Mouse (Mus musculus) limb, embryonic 10.5 days (tissue): ENCODE data around the gene Pcsk6. TPM values are rescaled to one million over a fixed set of nuclear protein-coding genes. Genes with fewer than 3 reads are reported as not detected.

Experiments used
- DNase-seq: peaks from one replicate; pipeline ENCODE4 v3.0.0-alpha.2; 2017; ENCODE audit warnings: low spot score
- H3K27ac ChIP-seq: fragments of 300-500 bp; sonication (generic); 2 replicates; pipeline ENCODE4 v1.5.1; 2016; ENCODE audit warnings: mild to moderate bottlenecking
- H3K27me3 ChIP-seq: fragments of 300-500 bp; sonication (generic); 2 replicates; pipeline ENCODE4 v1.6.1; 2016; ENCODE audit warnings: low read depth, mild to moderate bottlenecking; ENCODE audit not compliant: poor library complexity, severe bottlenecking
- H3K36me3 ChIP-seq: fragments of 300-500 bp; sonication (generic); 2 replicates; pipeline ENCODE4 v1.6.1; 2016; ENCODE audit warnings: mild to moderate bottlenecking, moderate library complexity
- H3K4me1 ChIP-seq: fragments of 300-500 bp; sonication (generic); 2 replicates; pipeline ENCODE4 v1.6.1; 2016
- H3K4me3 ChIP-seq: fragments of 300-500 bp; sonication (generic); 2 replicates; pipeline ENCODE4 v1.5.1; 2016; ENCODE audit warnings: mild to moderate bottlenecking, moderate library complexity
- H3K9me3 ChIP-seq: fragments of 300-500 bp; sonication (generic); replicated peaks from 2 replicates; pipeline ENCODE4 v1.6.1; 2016; ENCODE audit warnings: mild to moderate bottlenecking
- WGBS: fragments of 180-500 bp; shearing (Covaris S2); methylation state at CpG from one replicate; pipeline ENCODE4 v1.1.7; 2016; 5-methylcytosine and 5-hydroxymethylcytosine counted together
- polyA plus RNA-seq: library from polyadenylated mRNA; unstranded; fragments of >200 nt; fragmentation: Nextera tagmentation; extraction: Ambion mirVana; gene quantifications from 2 replicates; pipeline ENCODE4 v1.2.1, GENCODE M21; 2016

The Pcsk6 gene
- polyA plus RNA-seq, 1 experiment from 2014 or later, result 1.8 TPM

- peaks cover 18% of the 10 kb centered on the region for H3K4me1 ChIP-seq
- no peak for DNase-seq
- 50% methylated on average over 3 of the region's 3 CpGs for WGBS
- H3K4me3 ChIP-seq, result no peak overlapping the region
- H3K27me3 ChIP-seq, result no peaks in the 10 kb centered on the region
- H3K27ac ChIP-seq, result no peak overlapping the region
- H3K9me3 ChIP-seq, result no peaks in the 10 kb centered on the region
- H3K36me3 ChIP-seq, result no peaks in the 10 kb centered on the region
Measured at GRCm38 (mm10) chr7:65993410-65993809, 131.9 kb downstream of the Pcsk6 start.

GRCm38 (mm10) chr7:66001035-66001754 is 139.7 kb downstream of the Pcsk6 start:
- no peaks in the 10 kb centered on the region for H3K9me3 ChIP-seq
- H3K27ac ChIP-seq, result no peak overlapping the region
- no peak overlapping the region for H3K4me3 ChIP-seq
- no peaks in the 10 kb centered on the region for H3K36me3 ChIP-seq
- H3K27me3 ChIP-seq, result no peaks in the 10 kb centered on the region
- peaks cover 14% of the 10 kb centered on the region for H3K4me1 ChIP-seq
- no peak for DNase-seq
- WGBS, result 90% methylated on average over 16 of the region's 16 CpGs

- Histone ChIP-seq H3K4me3 (no peak overlapping the region), H3K27me3 (no peaks in the 10 kb centered on the region), H3K4me1 (peaks cover 14% of the 10 kb centered on the region), H3K9me3 (no peaks in the 10 kb centered on the region), H3K36me3 (no peaks in the 10 kb centered on the region), H3K27ac (no peak overlapping the region)
- 81% methylated on average over 3 of the region's 3 CpGs for WGBS
- DNase-seq, result no peak
Measured at GRCm38 (mm10) chr7:66001797-66002196, 140.3 kb downstream of the Pcsk6 start.

GRCm38 (mm10) chr7:66003447-66003846 is 141.9 kb downstream of the Pcsk6 start:
- Histone ChIP-seq H3K9me3 (no peaks in the 10 kb centered on the region), H3K4me3 (no peak overlapping the region), H3K4me1 (peaks cover 14% of the 10 kb centered on the region), H3K36me3 (no peaks in the 10 kb centered on the region), H3K27ac (peak overlapping the region; percentile 46), H3K27me3 (no peaks in the 10 kb centered on the region)
- 94% methylated on average over 5 of the region's 5 CpGs for WGBS
- DNase-seq, result no peak

- peak overlapping the region; percentile 46 for H3K27ac ChIP-seq
- no peak overlapping the region for H3K4me3 ChIP-seq
- H3K4me1 ChIP-seq, result peaks cover 14% of the 10 kb centered on the region
- no peaks in the 10 kb centered on the region for H3K9me3 ChIP-seq
- no peaks in the 10 kb centered on the region for H3K36me3 ChIP-seq
- WGBS, result 53% methylated on average over 13 of the region's 13 CpGs
- H3K27me3 ChIP-seq, result no peaks in the 10 kb centered on the region
- no peak for DNase-seq
Measured at GRCm38 (mm10) chr7:66003865-66004638, 142.5 kb downstream of the Pcsk6 start.

- Histone ChIP-seq H3K27me3 (no peaks in the 10 kb centered on the region), H3K4me1 (peaks cover 14% of the 10 kb centered on the region), H3K4me3 (no peak overlapping the region), H3K27ac (no peak overlapping the region), H3K36me3 (no peaks in the 10 kb centered on the region), H3K9me3 (no peaks in the 10 kb centered on the region)
- WGBS, result 89% methylated on average over 10 of the region's 10 CpGs
- DNase-seq, result no peak
Measured at GRCm38 (mm10) chr7:66005066-66005465, 143.5 kb downstream of the Pcsk6 start.

- peaks cover 28% of the 10 kb centered on the region for H3K4me1 ChIP-seq
- no peaks in the 10 kb centered on the region for H3K36me3 ChIP-seq
- WGBS, result 85% methylated on average over 11 of the region's 11 CpGs
Measured at GRCm38 (mm10) chr7:66008161-66008891, 146.8 kb downstream of the Pcsk6 start.

GRCm38 (mm10) chr7:66008892-66009273 is 147.3 kb downstream of the Pcsk6 start:
- H3K9me3 ChIP-seq, result no peaks in the 10 kb centered on the region
- peaks cover 26% of the 10 kb centered on the region for H3K4me1 ChIP-seq
- H3K27ac ChIP-seq, result no peak overlapping the region
- H3K27me3 ChIP-seq, result no peaks in the 10 kb centered on the region
- H3K36me3 ChIP-seq, result no peaks in the 10 kb centered on the region
- no peak for DNase-seq
- no peak overlapping the region for H3K4me3 ChIP-seq
- WGBS, result 92% methylated on average over 16 of the region's 16 CpGs

More at GRCm38 (mm10) chr7:66008161-66008891, 146.8 kb downstream of the Pcsk6 start:
- Histone ChIP-seq H3K27me3 (no peaks in the 10 kb centered on the region), H3K27ac (no peak overlapping the region), H3K4me3 (no peak overlapping the region), H3K9me3 (no peaks in the 10 kb centered on the region)
- DNase-seq, result no peak

GRCm38 (mm10) chr7:66010518-66010917 is 149.0 kb downstream of the Pcsk6 start:
- Histone ChIP-seq H3K27ac (0 out of 2 replicates have a peak overlapping the region, but pooled peaks have one; percentile 14), H3K27me3 (no peaks in the 10 kb centered on the region), H3K4me3 (no peak overlapping the region), H3K36me3 (no peaks in the 10 kb centered on the region), H3K4me1 (peaks cover 26% of the 10 kb centered on the region), H3K9me3 (no peaks in the 10 kb centered on the region)
- DNase-seq, result no peak
- 71% methylated on average over 6 of the region's 6 CpGs for WGBS

GRCm38 (mm10) chr7:66027747-66028146 is 166.2 kb downstream of the Pcsk6 start:
- no peaks in the 10 kb centered on the region for H3K36me3 ChIP-seq
- H3K27me3 ChIP-seq, result no peaks in the 10 kb centered on the region
- H3K4me3 ChIP-seq, result no peak overlapping the region
- no peak for DNase-seq
- peaks cover 15% of the 10 kb centered on the region for H3K4me1 ChIP-seq
- H3K9me3 ChIP-seq, result no peaks in the 10 kb centered on the region
- no peak overlapping the region for H3K27ac ChIP-seq
- WGBS, result 81% methylated on average over 2 of the region's 2 CpGs

GRCm38 (mm10) chr7:66028766-66029512 is 167.4 kb downstream of the Pcsk6 start:
- no peak for DNase-seq
- 31% methylated on average over 6 of the region's 6 CpGs for WGBS
- Histone ChIP-seq H3K4me1 (peaks cover 21% of the 10 kb centered on the region), H3K9me3 (no peaks in the 10 kb centered on the region), H3K36me3 (no peaks in the 10 kb centered on the region), H3K27me3 (no peaks in the 10 kb centered on the region), H3K27ac (peak overlapping the region; percentile 53), H3K4me3 (no peak overlapping the region)

- Histone ChIP-seq H3K36me3 (no peaks in the 10 kb centered on the region), H3K4me1 (peaks cover 76% of the 10 kb centered on the region), H3K4me3 (no peak overlapping the region), H3K27ac (0 out of 2 replicates have a peak overlapping the region, but pooled peaks have one; percentile 14), H3K27me3 (peaks cover 13% of the 10 kb centered on the region; the same call in 1 of the 2 replicates), H3K9me3 (no peaks in the 10 kb centered on the region)
- no peak for DNase-seq
- WGBS, result 67% methylated on average over 8 of the region's 8 CpGs
Measured at GRCm38 (mm10) chr7:66036809-66037208, 175.3 kb downstream of the Pcsk6 start.
